Mouse (Mus musculus) hindbrain, embryonic 14.5 days (tissue): ENCODE measurements around the gene Akna. TPM values are rescaled to one million over a fixed set of nuclear protein-coding genes. Genes with fewer than 3 reads are reported as not detected.

Experiments used
- ATAC-seq: fragments of 200-750 bp; cut with Nextera tagmentation; 2 replicates; pipeline ENCODE4 v1.8.0; 2017; ENCODE audit warnings: moderate number of reproducible peaks, mild to moderate bottlenecking, moderate TSS enrichment, moderate library complexity; ENCODE audit not compliant: low FRiP score
- DNase-seq: peaks from one replicate; pipeline ENCODE4 v3.0.0-alpha.2; 2015; ENCODE audit warnings: low spot score
- H3K27ac ChIP-seq: fragments of 300-500 bp; sonication (generic); 2 replicates; pipeline ENCODE4 v1.5.1; 2014; ENCODE audit warnings: mild to moderate bottlenecking, moderate library complexity
- H3K27me3 ChIP-seq: fragments of 300-500 bp; sonication (generic); 2 replicates; pipeline ENCODE4 v1.6.1; 2014; ENCODE audit warnings: mild to moderate bottlenecking, low read length, mixed read lengths; ENCODE audit not compliant: control insufficient read depth, insufficient read depth
- H3K36me3 ChIP-seq: fragments of 300-500 bp; sonication (generic); replicated peaks from 2 replicates; pipeline ENCODE4 v1.6.1; 2014; ENCODE audit not compliant: control insufficient read depth, insufficient read depth
- H3K4me1 ChIP-seq: fragments of 300-500 bp; sonication (generic); replicated peaks from 2 replicates; pipeline ENCODE4 v1.6.1; 2014; ENCODE audit warnings: antibody characterized with exemption, low read length, mixed read lengths; ENCODE audit not compliant: control insufficient read depth, insufficient read depth
- H3K4me2 ChIP-seq: fragments of 300-500 bp; sonication (generic); replicated peaks from 2 replicates; pipeline ENCODE4 v1.6.1; 2014; ENCODE audit warnings: mild to moderate bottlenecking, moderate library complexity
- H3K4me3 ChIP-seq: fragments of 300-500 bp; sonication (generic); replicated peaks from 2 replicates; pipeline ENCODE4 v1.5.1; 2014; ENCODE audit warnings: mild to moderate bottlenecking, low read length
- H3K9ac ChIP-seq: fragments of 300-500 bp; sonication (generic); 2 replicates; pipeline ENCODE4 v1.6.1; 2014
- H3K9me3 ChIP-seq: fragments of 300-500 bp; sonication (generic); 2 replicates; pipeline ENCODE4 v1.6.1; 2016; ENCODE audit warnings: low read length; ENCODE audit not compliant: control insufficient read depth
- WGBS: fragments of 180-500 bp; shearing (Covaris S2); extraction: QIAGEN DNeasy Blood & Tissue Kit; methylation state at CpG from one replicate; pipeline ENCODE4 v1.1.7; 2014; 5-methylcytosine and 5-hydroxymethylcytosine counted together
- polyA plus RNA-seq: library from polyadenylated mRNA; unstranded; fragments of >200 nt; fragmentation: Nextera tagmentation; extraction: Ambion mirVana; gene quantifications from 2 replicates; pipeline ENCODE4 v1.2.1, GENCODE M21; 2014

Gene Akna
- polyA plus RNA-seq, 1 experiment from 2014 or later = 3.9 TPM

- DNase-seq = no peak
- no peaks in the 10 kb centered on the region for H3K27me3 ChIP-seq
- no peak overlapping the region for H3K4me2 ChIP-seq
- ATAC-seq = no peak
- H3K36me3 ChIP-seq = no peaks in the 10 kb centered on the region
- H3K4me3 ChIP-seq = no peak overlapping the region
- no peak overlapping the region for H3K27ac ChIP-seq
- H3K9ac ChIP-seq = no peak overlapping the region
- WGBS = 86% methylated on average over 9 of the region's 9 CpGs
- H3K9me3 ChIP-seq = no peaks in the 10 kb centered on the region
- H3K4me1 ChIP-seq = no peaks in the 10 kb centered on the region
Observed at GRCm38 (mm10) chr4:63435402-63435801, 32.2 kb upstream of the Akna start.

GRCm38 (mm10) chr4:63431098-63431497 is 27.9 kb upstream of the Akna start:
- Histone ChIP-seq H3K4me2 (no peak overlapping the region), H3K36me3 (no peaks in the 10 kb centered on the region), H3K4me3 (no peak overlapping the region), H3K27me3 (no peaks in the 10 kb centered on the region), H3K27ac (no peak overlapping the region), H3K9ac (no peak overlapping the region), H3K9me3 (no peaks in the 10 kb centered on the region), H3K4me1 (no peaks in the 10 kb centered on the region; the same call in 1 of the 2 replicates)
- DNase-seq (no peak), ATAC-seq (no peak)
- WGBS = 74% methylated on average over 5 of the region's 5 CpGs

GRCm38 (mm10) chr4:63430357-63430756 is 27.2 kb upstream of the Akna start:
- Histone ChIP-seq H3K4me3 (no peak overlapping the region), H3K4me1 (no peaks in the 10 kb centered on the region; the same call in 1 of the 2 replicates)
- WGBS = 55% methylated on average over 3 of the region's 3 CpGs

DNA sequence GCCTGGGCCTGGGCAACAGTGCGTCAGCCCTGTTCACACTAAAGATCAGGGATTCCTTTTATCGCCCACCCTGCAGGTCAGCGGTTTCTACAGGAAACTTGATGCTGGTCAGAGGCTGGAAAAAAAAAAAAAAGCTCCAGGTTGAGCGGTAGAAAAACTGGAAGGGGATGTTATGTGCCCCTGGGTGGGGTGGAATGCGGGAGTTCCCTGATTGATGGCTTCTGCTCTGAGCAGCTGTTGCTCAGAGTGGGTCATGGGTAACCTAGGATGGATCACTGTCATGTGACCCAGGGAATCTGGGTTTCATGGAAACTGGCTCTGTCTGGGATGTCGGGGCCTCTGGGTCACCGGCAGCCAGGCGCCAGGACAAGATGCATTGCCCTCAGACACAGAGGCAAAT is 23.2 kb upstream of the Akna start:
- ATAC-seq (no peak), DNase-seq (no peak)
- Histone ChIP-seq H3K9ac (no peak overlapping the region), H3K27me3 (no peaks in the 10 kb centered on the region), H3K4me3 (no peak overlapping the region), H3K4me1 (no peaks in the 10 kb centered on the region; the same call in 1 of the 2 replicates), H3K27ac (no peak overlapping the region), H3K4me2 (no peak overlapping the region), H3K9me3 (no peaks in the 10 kb centered on the region), H3K36me3 (no peaks in the 10 kb centered on the region)
- WGBS = 69% methylated on average over 8 of the region's 8 CpGs

More at GRCm38 (mm10) chr4:63430357-63430756, 27.2 kb upstream of the Akna start:
- Histone ChIP-seq H3K9me3 (no peaks in the 10 kb centered on the region), H3K4me2 (no peak overlapping the region), H3K36me3 (no peaks in the 10 kb centered on the region), H3K9ac (no peak overlapping the region), H3K27me3 (no peaks in the 10 kb centered on the region), H3K27ac (no peak overlapping the region)
- ATAC-seq = no peak
- no peak for DNase-seq

GRCm38 (mm10) chr4:63423811-63424210 is 20.7 kb upstream of the Akna start:
- WGBS = 36% methylated on average over 5 of the region's 5 CpGs
- Histone ChIP-seq H3K36me3 (no peaks in the 10 kb centered on the region), H3K27me3 (no peaks in the 10 kb centered on the region), H3K9me3 (no peaks in the 10 kb centered on the region), H3K4me3 (no peak overlapping the region), H3K27ac (no peak overlapping the region), H3K4me1 (no peaks in the 10 kb centered on the region; the same call in 1 of the 2 replicates), H3K9ac (no peak overlapping the region), H3K4me2 (no peak overlapping the region)
- no peak for DNase-seq
- ATAC-seq = no peak

DNA sequence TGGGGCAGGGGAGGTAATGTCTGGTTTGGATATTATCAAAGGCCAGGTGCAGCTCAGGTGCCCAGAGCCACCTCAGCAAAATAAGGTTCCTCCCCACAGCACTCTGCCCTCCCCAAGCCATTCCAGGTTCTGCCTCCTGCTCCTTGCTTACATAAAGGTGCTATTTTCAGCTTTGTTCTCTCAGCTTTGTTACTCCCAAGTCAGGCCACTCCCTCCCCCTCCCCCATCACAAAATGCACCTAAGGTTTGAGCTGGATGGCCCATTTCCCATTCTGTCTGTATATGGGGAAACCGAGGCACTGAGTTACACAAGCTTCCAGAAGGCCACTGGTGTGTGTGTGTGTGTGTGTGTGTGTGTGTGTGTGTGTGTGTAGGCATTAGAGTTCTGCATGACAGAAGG is 20.1 kb upstream of the Akna start:
- Histone ChIP-seq H3K27ac (no peak overlapping the region), H3K4me3 (no peak overlapping the region), H3K9ac (no peak overlapping the region), H3K4me1 (no peaks in the 10 kb centered on the region; the same call in 1 of the 2 replicates), H3K27me3 (no peaks in the 10 kb centered on the region), H3K9me3 (no peaks in the 10 kb centered on the region), H3K36me3 (no peaks in the 10 kb centered on the region), H3K4me2 (no peak overlapping the region)
- DNase-seq (no peak), ATAC-seq (no peak)
- 60% methylated on average over 1 of the region's 1 CpGs for WGBS

DNA sequence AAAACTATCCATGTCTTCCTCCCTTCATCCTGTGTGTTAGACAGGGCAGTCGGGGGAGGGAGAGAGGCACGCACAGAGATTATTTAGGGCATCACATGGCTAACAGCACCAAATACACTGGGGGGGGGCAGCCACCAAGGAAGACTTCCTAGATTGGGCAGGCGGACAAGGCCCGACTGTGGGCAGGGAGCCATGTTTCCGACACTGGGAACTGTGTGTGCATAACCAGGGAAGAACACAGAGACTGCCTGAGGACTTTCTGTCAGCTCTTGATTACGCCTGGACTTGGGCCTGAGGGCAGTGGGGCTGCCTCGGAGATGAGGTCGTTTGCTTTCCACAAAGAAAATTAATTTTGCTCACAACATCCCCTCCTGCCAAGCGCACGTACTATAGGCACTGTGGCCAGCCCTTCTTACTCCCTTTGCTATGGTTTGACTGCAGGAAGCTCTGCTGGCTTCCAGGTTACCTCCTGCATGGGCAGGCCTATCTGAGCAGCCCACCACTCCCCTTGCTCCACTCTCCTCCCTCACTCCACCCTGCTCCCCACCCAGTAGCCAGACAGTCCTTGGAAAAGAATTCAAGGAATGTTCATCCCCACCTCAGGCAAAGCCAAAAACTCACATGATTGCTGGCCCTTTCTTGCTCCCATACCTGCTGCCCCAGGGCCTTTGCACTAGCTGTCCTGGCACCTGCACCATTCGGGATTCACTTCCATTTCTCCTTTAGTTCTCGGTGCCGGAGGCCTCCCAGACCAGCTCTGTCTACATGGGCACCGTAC is 17.2 kb upstream of the Akna start:
- Histone ChIP-seq H3K4me3 (no peak overlapping the region), H3K9ac (no peak overlapping the region), H3K36me3 (no peaks in the 10 kb centered on the region), H3K4me2 (no peak overlapping the region), H3K9me3 (no peaks in the 10 kb centered on the region), H3K27me3 (no peaks in the 10 kb centered on the region), H3K4me1 (no peaks in the 10 kb centered on the region), H3K27ac (no peak overlapping the region)
- 58% methylated on average over 14 of the region's 14 CpGs for WGBS
- no peak for ATAC-seq
- DNase-seq = no peak

DNA sequence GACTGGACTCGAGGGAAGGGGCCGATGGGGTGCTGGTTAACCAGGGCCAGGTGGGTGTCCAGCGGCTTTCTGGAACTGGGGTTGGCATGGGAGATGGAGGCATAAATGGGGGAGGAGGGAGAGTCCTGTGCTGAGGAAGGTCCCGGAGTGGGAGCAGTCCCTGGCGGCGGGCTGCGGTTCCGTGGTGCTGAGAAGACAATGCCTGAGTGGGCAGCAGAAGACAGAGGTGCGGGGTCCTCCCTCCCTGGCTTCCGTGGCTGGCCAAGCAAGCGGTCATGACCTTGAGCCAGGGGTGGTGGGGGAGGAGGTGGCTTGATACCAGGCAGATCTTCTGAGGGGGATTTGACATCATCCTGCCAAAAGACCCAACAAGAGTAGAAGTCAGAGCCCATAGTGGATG is 15.1 kb upstream of the Akna start:
- H3K4me3 ChIP-seq = no peak overlapping the region
- no peaks in the 10 kb centered on the region for H3K27me3 ChIP-seq
- H3K36me3 ChIP-seq = no peaks in the 10 kb centered on the region
- DNase-seq (no peak), ATAC-seq (no peak)
- H3K4me2 ChIP-seq = no peak overlapping the region
- no peak overlapping the region for H3K27ac ChIP-seq
- H3K4me1 ChIP-seq = no peaks in the 10 kb centered on the region
- H3K9me3 ChIP-seq = no peaks in the 10 kb centered on the region
- 65% methylated on average over 11 of the region's 11 CpGs for WGBS
- no peak overlapping the region for H3K9ac ChIP-seq

DNA sequence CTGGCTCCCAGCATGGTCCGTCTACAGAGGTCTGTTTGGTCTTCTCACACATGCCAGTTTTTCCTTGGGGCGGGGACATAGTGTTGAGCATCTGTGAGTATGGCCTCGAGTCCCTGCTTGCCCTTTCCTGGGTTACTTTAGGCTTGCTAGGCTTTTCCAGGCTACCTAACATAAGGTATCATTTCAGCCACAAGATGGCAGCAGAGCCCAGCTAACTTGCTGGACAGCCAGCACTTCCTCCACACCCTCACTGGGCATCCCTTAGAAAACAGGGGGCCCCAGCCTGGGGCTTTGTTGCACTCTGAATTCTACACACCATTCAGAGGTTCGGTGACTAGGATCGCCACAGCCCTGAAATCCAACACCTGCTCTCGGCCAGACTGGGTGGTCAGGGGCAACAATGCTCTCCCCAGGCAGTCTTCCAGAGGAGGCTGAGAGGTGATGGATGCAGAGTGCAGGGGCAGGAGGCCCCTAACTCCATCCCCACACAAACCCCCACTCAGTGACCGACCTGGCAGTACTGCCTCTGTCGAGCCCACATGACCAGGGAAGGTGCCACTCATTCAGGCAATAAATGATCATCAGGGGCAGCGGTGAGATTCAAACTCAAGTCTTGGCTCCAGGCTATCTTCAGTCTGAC is 14.3 kb upstream of the Akna start:
- no peak overlapping the region for H3K27ac ChIP-seq
- no peak overlapping the region for H3K4me2 ChIP-seq
- no peaks in the 10 kb centered on the region for H3K36me3 ChIP-seq
- H3K27me3 ChIP-seq = no peaks in the 10 kb centered on the region
- H3K9me3 ChIP-seq = no peaks in the 10 kb centered on the region
- ATAC-seq = peak; percentile 58
- DNase-seq = peak; percentile 97
- H3K4me1 ChIP-seq = no peaks in the 10 kb centered on the region
- WGBS = 20% methylated on average over 9 of the region's 9 CpGs
- no peak overlapping the region for H3K4me3 ChIP-seq
- H3K9ac ChIP-seq = no peak overlapping the region
